ENCODE assay signal across 8 mouse cellular contexts in the genomic region with DNA sequence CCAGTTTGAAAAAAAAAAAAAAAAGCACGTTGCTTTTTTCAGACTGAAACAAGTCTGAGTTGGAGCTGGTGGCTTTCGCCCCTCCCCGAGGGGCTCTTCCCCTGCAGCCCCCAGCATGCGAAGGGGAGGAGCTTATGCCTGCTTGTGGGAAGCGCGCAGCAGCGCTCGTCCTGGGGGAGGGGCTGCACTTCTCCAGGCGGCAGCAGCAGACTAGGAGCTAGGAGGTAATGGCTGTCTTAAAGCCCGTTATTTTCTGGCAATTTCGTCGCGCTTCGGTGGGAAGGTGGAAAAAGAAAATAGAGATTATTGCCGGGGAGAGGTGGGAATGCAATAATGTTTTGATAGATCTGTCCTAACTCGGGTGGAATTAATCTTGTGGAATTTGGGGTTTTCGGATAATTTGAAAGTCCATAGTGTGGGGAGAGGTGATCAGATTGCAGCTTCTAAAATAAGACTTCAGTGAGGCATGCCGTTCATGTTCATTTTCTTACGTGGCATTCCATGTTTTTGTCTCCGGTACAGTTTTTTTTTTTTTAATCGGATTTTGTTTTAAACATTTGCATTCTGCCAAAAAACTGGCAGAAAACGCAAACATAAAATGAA. TPM values are rescaled to one million over a fixed set of nuclear protein-coding genes. Genes with fewer than 3 reads are reported as not detected.
DNase-seq lines count a peak whose midpoint lies in the region; ATAC-seq and TF ChIP-seq lines count a peak whose summit lies in the region.

No protein-coding gene starts in this region.

- H3K9ac ChIP-seq in forebrain, embryonic 11.5 days (ENCODE audit: low read length): peak overlapping the region; percentile 35; the same call in 1 of the 2 replicates
- no peak overlapping the region for H3K9ac ChIP-seq in liver, postnatal 0 days (replicated peaks)

- no peak for TF ChIP-seq POLR2A in olfactory bulb, adult 2 months (IDR thresholded peaks at IDR 0.05; ENCODE audit: insufficient read depth, low read depth, low read length)

- H3K4me2 ChIP-seq in forebrain, embryonic 11.5 days (ENCODE audit: low read depth, low read length, severe bottlenecking): peak overlapping the region; percentile 48
- H3K4me2 ChIP-seq in liver, postnatal 0 days (ENCODE audit: low read depth, low read length): peak overlapping the region; percentile 70

- H3K27ac ChIP-seq in forebrain, embryonic 11.5 days (ENCODE audit: low read depth, low read length): no peak overlapping the region
- H3K27ac ChIP-seq in liver, postnatal 0 days (ENCODE audit: low read depth): no peak overlapping the region
- no peak overlapping the region for H3K27ac ChIP-seq in olfactory bulb, adult 2 months (ENCODE audit: insufficient read depth, low read depth, low read length)

- H3K4me3 ChIP-seq in forebrain, embryonic 11.5 days (ENCODE audit: low read depth, low read length): peak overlapping the region; percentile 31
- peak overlapping the region; percentile 33 for H3K4me3 ChIP-seq in liver, postnatal 0 days (ENCODE audit: low read depth, low read length)
- peak overlapping the region; percentile 35 for H3K4me3 ChIP-seq in olfactory bulb, adult 2 months (ENCODE audit: insufficient read depth, low read depth, low read length)

- no peaks in the 10 kb centered on the region for H3K27me3 ChIP-seq in forebrain, embryonic 11.5 days (ENCODE audit: control insufficient read depth, insufficient read depth, low read length)
- no peaks in the 10 kb centered on the region for H3K27me3 ChIP-seq in liver, postnatal 0 days (ENCODE audit: insufficient read depth, low read length)

- H3K9me3 ChIP-seq in forebrain, embryonic 11.5 days (ENCODE audit: control insufficient read depth, low read length): no peaks in the 10 kb centered on the region
- no peaks in the 10 kb centered on the region for H3K9me3 ChIP-seq in liver, postnatal 0 days (ENCODE audit: low read length)

- H3K4me1 ChIP-seq in forebrain, embryonic 11.5 days (replicated peaks; ENCODE audit: control insufficient read depth, insufficient read depth, low read length): no peaks in the 10 kb centered on the region
- no peaks in the 10 kb centered on the region for H3K4me1 ChIP-seq in liver, postnatal 0 days (ENCODE audit: insufficient read depth)
- no peaks in the 10 kb centered on the region for H3K4me1 ChIP-seq in olfactory bulb, adult 2 months (ENCODE audit: control insufficient read depth, insufficient read depth, low read length)

- TF ChIP-seq CTCF in liver, postnatal 0 days (IDR thresholded peaks at IDR 0.05; ENCODE audit: low read depth): no peak
- TF ChIP-seq CTCF in olfactory bulb, adult 2 months (IDR thresholded peaks at IDR 0.05; ENCODE audit: insufficient read depth, low read depth, low read length): no peak

- WGBS in forebrain, embryonic 11.5 days: 18% methylated on average over 22 of the region's 22 CpGs
- 12% methylated on average over 22 of the region's 22 CpGs for WGBS in liver, postnatal 0 days (ENCODE audit: insufficient replicate concordance)
- WGBS in olfactory bulb, adult 2 months: 14% methylated on average over 22 of the region's 22 CpGs

- peak; percentile 96 for ATAC-seq in forebrain, embryonic 11.5 days (replicated peaks; ENCODE audit: low FRiP score)
- ATAC-seq in liver, postnatal 0 days: no peak

- TF ChIP-seq EP300 in liver, postnatal 0 days (IDR thresholded peaks at IDR 0.05; ENCODE audit: low read depth): no peak

- DNase-seq in NIH3T3 (ENCODE audit: low read depth): peak; percentile 77
- DNase-seq in c-Kit-positive CD71-positive TER-119-positive erythroid progenitor cells, embryonic 14.5 days (ENCODE audit: low spot score): peak; percentile 5
- DNase-seq in forebrain, embryonic 11.5 days (ENCODE audit: low spot score): peak; percentile 89
- DNase-seq in heart, postnatal 4 days: peak; percentile 69
- DNase-seq in layer of hippocampus, adult 8-10 months (ENCODE audit: low spot score in 2 of 2): peak; percentile 20 to 24
- DNase-seq in liver, postnatal 0 days: peak; percentile 28
- no peak for DNase-seq in spleen, postnatal 36 days (ENCODE audit: low spot score in 2 of 2)

- no peaks in the 10 kb centered on the region for H3K36me3 ChIP-seq in forebrain, embryonic 11.5 days (ENCODE audit: control insufficient read depth, insufficient read depth, low read length)
- no peaks in the 10 kb centered on the region for H3K36me3 ChIP-seq in liver, postnatal 0 days (replicated peaks; ENCODE audit: insufficient read depth, low read length)

RNA-seq across cellular contexts. Expression of gene Mum1l1, which starts 7.2 kb away (rescaled TPM):
- polyA plus RNA-seq in forebrain, embryonic 11.5 days (2014; fragmentation: Nextera tagmentation; extraction: Ambion mirVana): 19.9 and 21.7 TPM in 2 replicates
- total RNA-seq in heart, postnatal 4 days (2021): 10 to 100 TPM; 14.7 to 16.9 TPM
- 1 to 10 TPM; 3.5 to 7.5 (median 6.1) TPM for total RNA-seq in layer of hippocampus, adult 8-10 months (2022)
- 1.6 and 1.7 TPM in 2 replicates for polyA plus RNA-seq in liver, postnatal 0 days (2015; fragmentation: Nextera tagmentation; extraction: Ambion mirVana)
- not detected in 2 replicates for polyA plus RNA-seq in olfactory bulb, adult 2 months (2012; ENCODE audit: insufficient read depth, insufficient read length, low replicate concordance, missing spikeins)

RNA-seq across cellular contexts. Expression of gene 4933428M09Rik, which starts 38.1 kb away (rescaled TPM):
- polyA plus RNA-seq in forebrain, embryonic 11.5 days (2014; fragmentation: Nextera tagmentation; extraction: Ambion mirVana): not detected in 2 replicates
- total RNA-seq in heart, postnatal 4 days (2021): not detected
- not detected for total RNA-seq in layer of hippocampus, adult 8-10 months (2022)
- polyA plus RNA-seq in liver, postnatal 0 days (2015; fragmentation: Nextera tagmentation; extraction: Ambion mirVana): not detected in 2 replicates
- not detected in 2 replicates for polyA plus RNA-seq in olfactory bulb, adult 2 months (2012; ENCODE audit: insufficient read depth, insufficient read length, low replicate concordance, missing spikeins)

Comparison
In these comparisons a context has a peak if more than half of its experiments do, and no peak if none do; other contexts are left out.
1. DNase-seq: peak in NIH3T3 (single experiment), c-Kit-positive CD71-positive TER-119-positive erythroid progenitor cells, embryonic 14.5 days (single experiment), forebrain, embryonic 11.5 days (single experiment), heart, postnatal 4 days (single experiment), layer of hippocampus, adult 8-10 months (2 of 2) and liver, postnatal 0 days (single experiment); none in spleen, postnatal 36 days (0 of 2).
2. Peak in every context shown above with its lines, with median percentiles within 50 percentile points of each other: H3K4me3 ChIP-seq.